Mouse (Mus musculus) common myeloid progenitor, adult 5-6 weeks (primary cell): ENCODE measurements at regions not wholly inside any gene's neighbourhood (a gene's known extent, or its start where the extent isn't known, plus 50 kb on each side); places are given as distances from the start of the nearest gene placed in this dataset.

ENCODE experiments used
- ATAC-seq: replicated peaks from 2 replicates; pipeline ENCODE4 v1.8.0; 2016; ENCODE audit warnings: low read depth, mild to moderate bottlenecking, moderate TSS enrichment, inconsistent platforms; ENCODE audit not compliant: poor library complexity, severe bottlenecking

DNA sequence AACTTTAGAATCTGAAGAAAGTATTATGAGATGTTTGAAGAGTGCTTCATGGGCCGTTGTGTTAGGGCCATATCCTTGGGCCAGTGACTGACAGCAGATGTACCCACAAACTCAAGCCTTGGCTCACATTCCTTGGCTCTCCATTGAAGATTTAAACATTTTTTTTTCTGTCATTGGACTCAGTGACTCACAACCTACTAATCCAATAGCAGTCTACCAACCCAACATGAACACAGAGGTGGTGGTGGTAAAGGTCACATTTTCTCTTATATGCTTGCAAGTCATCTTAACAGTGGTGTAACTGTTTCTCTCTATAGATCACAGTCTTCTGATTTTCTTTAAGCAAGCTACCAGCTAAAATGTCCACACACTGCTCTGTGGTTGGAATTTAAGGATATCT, 125.5 kb upstream of the Rarb start:
- ATAC-seq: no peak

DNA sequence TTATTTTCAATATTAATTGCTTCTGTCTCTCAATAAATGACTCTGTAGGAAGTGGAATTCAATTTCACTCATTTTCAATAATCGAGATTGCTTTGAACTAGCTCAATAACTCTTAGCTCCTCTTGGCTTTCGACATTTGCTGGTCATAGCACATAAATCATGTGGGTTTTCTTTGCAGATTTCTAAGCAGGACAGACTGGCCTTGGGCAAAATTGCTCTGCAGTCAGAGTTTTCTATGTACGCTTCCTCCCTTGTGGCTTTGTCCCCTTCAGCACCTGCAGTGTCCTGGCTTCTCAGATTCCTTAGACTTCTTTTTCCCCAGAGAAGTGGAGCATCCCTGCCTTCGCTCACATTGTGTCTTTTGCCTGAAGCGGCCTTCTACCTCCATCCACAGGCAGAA, 124.6 kb upstream of the Rarb start:
- no peak for ATAC-seq

DNA sequence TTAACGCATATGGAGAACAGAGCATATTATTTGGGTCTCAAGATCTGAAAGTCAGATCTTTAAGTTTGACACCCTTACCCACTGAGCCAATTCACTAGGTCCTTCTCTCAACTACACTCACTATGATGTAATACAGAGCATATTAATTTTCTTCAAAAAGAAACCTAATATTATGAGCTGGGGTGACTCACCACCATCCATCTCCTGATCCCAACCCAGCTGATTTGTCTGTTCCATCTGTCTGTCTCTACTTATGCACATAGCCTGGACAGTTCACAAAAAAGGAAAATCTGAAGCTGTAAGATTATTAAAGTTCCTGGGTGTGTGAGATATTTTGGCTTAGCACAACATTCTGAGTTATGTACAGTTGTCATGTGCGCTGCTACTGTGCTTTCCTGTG, 108.2 kb upstream of the Rarb start:
- no peak for ATAC-seq

DNA sequence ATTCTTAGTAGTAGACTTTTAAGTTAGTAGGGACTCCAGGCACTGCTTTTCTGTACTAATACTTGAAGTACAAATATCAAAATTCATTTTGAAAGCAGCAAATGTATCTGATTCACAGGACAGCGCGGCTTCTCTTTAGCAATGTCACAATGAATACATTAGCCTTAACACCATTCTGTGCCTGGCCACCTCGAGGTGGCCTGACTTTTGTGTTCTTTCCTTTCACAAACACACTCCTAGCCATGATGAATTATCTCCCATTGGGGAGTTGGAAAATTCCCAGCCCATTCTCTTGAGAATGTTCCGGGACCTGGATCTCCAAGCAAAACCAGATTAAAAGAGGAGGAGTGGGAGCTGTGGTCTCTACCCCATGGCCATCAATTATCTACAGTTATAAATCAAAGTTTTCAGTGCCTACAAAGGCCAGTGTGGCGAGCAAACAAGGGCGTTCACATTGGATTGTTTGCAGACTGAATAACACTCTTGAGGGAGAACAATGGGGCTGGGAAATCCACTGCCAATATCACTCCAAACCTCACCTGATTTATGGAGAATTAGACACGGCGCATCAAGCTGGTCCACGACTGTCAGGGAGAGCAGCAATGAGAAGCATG, 82.7 kb upstream of the Rarb start:
- ATAC-seq: no peak

DNA sequence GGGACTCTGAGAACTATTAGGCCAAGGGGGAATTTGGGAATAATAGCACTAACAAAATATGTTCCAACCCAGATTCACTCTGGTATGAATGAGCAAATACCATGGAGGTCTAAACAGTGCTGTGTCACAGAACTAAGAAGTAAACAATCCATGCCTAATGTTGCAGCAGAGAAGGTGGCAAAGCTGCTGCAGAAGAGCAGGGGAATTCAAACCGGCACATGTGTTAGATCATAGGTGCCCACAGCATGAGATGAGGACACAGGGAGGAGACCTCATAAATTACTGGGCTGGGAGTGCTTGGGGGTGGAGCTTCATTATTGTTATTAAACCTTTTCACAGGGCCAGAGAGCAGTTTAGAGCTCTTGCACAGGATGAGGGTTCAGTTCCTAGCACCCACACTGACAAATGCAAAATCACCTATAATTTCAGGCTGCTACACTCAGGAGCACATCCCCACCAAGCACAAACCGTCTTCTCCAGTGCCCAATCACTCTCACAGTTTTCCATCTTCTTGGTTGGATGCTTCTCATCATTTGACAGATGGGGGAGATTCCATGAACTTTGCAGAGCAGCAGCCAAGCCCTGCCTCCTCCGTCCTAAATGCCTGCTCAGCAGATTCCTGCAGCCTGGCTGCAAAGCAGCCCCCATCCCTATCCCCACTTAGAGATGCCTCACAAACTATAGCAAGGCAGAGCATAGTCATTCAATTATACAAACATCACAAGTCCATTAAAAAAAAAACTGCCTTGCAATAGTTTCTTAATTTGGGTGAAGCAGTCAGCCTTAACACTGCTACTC, 79.0 kb upstream of the Rarb start:
- ATAC-seq: no peak

DNA sequence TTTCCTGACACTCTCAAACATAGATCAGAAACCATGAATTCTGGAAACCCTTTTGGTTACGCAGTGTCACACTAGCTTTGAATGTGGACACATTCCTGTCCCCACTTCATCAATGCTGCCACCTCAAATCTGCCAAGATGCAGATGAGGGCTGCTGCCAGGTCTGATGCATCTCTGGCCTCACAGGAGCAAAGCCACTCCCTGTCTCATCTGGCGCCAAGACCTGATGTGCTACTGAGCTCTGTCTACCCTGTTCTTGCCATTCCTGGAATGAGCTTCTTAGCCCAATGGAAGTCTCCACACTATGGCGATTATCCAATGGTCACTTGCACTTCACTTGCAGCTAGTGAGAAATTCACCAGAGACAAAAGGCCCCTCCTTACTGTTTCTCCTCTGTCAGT, 78.0 kb upstream of the Rarb start:
- ATAC-seq: no peak

DNA sequence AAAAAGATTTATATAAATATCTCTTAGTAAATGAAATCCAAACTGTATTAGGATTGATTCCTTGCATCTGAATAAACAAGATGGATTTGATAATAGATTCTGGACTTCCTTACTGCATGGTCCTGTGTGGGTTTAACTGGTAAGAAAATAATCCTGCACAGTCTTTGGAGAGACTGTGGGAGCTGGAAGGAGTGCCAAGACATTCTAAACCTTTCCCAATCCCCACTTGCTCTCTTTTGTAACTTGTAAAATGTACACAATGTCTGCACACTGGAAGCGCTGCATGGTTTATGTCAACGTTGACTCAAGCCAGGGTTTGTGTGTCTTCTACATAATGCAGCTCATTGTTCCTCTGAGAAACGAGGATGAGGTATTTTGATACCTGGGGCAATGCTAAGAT, 62.3 kb upstream of the Rarb start:
- no peak for ATAC-seq

DNA sequence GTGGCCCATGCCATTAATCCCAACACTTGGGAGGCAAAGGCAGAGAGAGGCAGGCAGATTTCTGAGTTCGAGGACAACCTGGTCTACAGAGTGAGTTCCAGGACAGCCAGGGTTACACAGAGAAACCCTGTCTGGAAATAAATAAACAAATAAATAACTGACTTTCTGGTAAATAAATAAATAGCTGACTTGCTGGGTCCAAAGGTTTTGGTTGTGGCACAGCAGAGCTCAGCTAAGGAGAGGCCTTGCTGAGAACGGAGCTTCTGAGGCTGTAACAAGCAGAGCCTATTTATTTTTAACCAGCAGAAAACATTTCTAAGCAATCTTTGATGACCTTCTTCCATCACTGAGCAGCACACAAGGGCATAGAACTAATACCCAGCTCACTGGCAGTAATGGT, 50.3 kb upstream of the Rarb start:
- no peak for ATAC-seq
